Mouse (Mus musculus) MEL-GATA-1-ER (cell line): ENCODE measurements at regions not wholly inside any gene's neighbourhood (a gene's known extent, or its start where the extent isn't known, plus 50 kb on each side); places are given as distances from the start of the nearest gene placed in this dataset.

Experiments
- DNase-seq: peaks from one replicate; pipeline ENCODE4 v3.0.0-alpha.2; 2012; ENCODE audit warnings: low read depth; ENCODE audit errors: extremely low read depth

GRCm38 (mm10) chr3:70097813-70098212 lies 90.4 kb downstream of the Otol1 start:
- no peak for DNase-seq

GRCm38 (mm10) chr3:70102091-70102490 lies 94.7 kb downstream of the Otol1 start:
- DNase-seq = no peak

- DNase-seq = no peak
These were observed 95.3 kb downstream of the Otol1 start for GRCm38 (mm10) chr3:70102593-70103213.

- DNase-seq = peak; percentile 74
These were observed 96.8 kb downstream of the Otol1 start for GRCm38 (mm10) chr3:70103983-70104827.

- peak; percentile 52 for DNase-seq
These were observed 97.5 kb downstream of the Otol1 start for GRCm38 (mm10) chr3:70104828-70105399.

- DNase-seq = no peak
These were observed 98.1 kb downstream of the Otol1 start for GRCm38 (mm10) chr3:70105561-70105960.

GRCm38 (mm10) chr3:70106141-70106540 lies 98.7 kb downstream of the Otol1 start:
- DNase-seq = no peak

- no peak for DNase-seq
These were observed 118.8 kb downstream of the Otol1 start for GRCm38 (mm10) chr3:70126212-70126611.

- no peak for DNase-seq
These were observed 123.0 kb downstream of the Otol1 start for GRCm38 (mm10) chr3:70130241-70131029.

- no peak for DNase-seq
These were observed 127.5 kb downstream of the Otol1 start for GRCm38 (mm10) chr3:70134963-70135362.

GRCm38 (mm10) chr3:70138488-70138887 lies 131.1 kb downstream of the Otol1 start:
- no peak for DNase-seq

- DNase-seq = no peak
These were observed 131.5 kb downstream of the Otol1 start for GRCm38 (mm10) chr3:70138926-70139325.

- no peak for DNase-seq
These were observed 138.3 kb downstream of the Otol1 start for GRCm38 (mm10) chr3:70145728-70146127.

GRCm38 (mm10) chr3:70151156-70151555 lies 143.7 kb downstream of the Otol1 start:
- no peak for DNase-seq

- DNase-seq = no peak
These were observed 152.6 kb downstream of the Otol1 start for GRCm38 (mm10) chr3:70160043-70160442.

- DNase-seq = no peak
These were observed 164.3 kb downstream of the Otol1 start for GRCm38 (mm10) chr3:70171667-70172066.

GRCm38 (mm10) chr3:70176391-70176790 lies 169.0 kb downstream of the Otol1 start:
- no peak for DNase-seq

- no peak for DNase-seq
These were observed 174.2 kb downstream of the Otol1 start for GRCm38 (mm10) chr3:70181611-70182010.

- DNase-seq = no peak
These were observed 183.3 kb downstream of the Otol1 start for GRCm38 (mm10) chr3:70190741-70191140.

- DNase-seq = no peak
These were observed 189.3 kb downstream of the Otol1 start for GRCm38 (mm10) chr3:70196671-70197070.

- no peak for DNase-seq
These were observed 191.5 kb downstream of the Otol1 start for GRCm38 (mm10) chr3:70198890-70199289.
